Comparison of ENCODE assay signal across 9 mouse cellular contexts in the genomic region with DNA sequence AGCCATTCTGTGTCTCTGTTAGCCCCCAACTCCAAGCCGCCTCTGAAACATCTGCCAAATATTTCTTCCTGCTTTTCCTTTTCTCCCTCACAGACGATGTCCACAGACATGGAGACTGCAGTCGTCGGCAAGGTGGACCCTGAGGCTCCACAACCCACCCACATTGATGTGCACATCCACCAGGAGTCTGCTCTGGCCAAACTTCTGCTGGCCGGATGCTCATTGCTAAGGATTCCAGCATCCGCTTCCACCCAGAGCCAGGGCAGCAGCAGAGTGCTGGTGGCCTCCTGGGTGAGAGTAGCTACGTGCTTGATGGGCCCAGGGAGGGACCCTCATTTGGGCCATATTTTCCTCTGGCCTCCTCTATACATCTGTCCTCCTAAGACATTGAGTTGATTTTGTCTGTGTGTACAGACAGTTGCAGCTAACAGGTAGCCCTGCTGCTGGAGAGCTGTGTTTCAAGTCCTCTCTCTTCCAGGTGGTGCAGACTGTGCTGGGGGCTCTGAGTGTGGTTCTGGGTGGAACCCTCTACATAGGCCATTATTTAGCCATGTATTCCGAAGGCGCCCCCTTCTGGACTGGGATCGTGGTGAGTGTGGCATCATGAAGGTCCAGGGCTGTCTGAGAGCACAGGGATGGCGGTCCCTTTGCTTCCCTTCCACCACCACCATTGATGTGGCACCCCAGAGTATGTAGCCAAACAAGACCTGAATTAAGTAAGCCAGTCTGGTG. TPM values are rescaled to one million over a fixed set of nuclear protein-coding genes. Genes with fewer than 3 reads are reported as not detected.
DNase-seq lines count a peak whose midpoint lies in the region; ATAC-seq and TF ChIP-seq lines count a peak whose summit lies in the region.
"Had no signal": no experiment of that assay in that cellular context is flagged by ENCODE, and none has a peak within 500 bp of the region (broad histone marks: within the 10 kb centered on the region; RNA-seq: fewer than 3 reads in every experiment).

No protein-coding gene starts in this region.

- TF ChIP-seq POLR2A in bone marrow macrophage, adult 2 months (IDR thresholded peaks at IDR 0.05; ENCODE audit: borderline replicate concordance, low read depth, low read length), result no peak

- ATAC-seq in limb, embryonic 12.5 days (ENCODE audit: insufficient number of reproducible peaks, insufficient read depth, low FRiP score, low TSS enrichment, low read depth), result no peak

- WGBS in limb, embryonic 12.5 days, result 73% methylated on average over 11 of the region's 11 CpGs
- WGBS in midbrain, embryonic 10.5 days, result 79% methylated on average over 11 of the region's 11 CpGs

- no peaks in the 10 kb centered on the region for H3K9me3 ChIP-seq in limb, embryonic 12.5 days
- H3K9me3 ChIP-seq in midbrain, embryonic 10.5 days (replicated peaks), result no peaks in the 10 kb centered on the region

- H3K36me3 ChIP-seq in limb, embryonic 12.5 days, result peaks cover 46% of the 10 kb centered on the region
- no peaks in the 10 kb centered on the region for H3K36me3 ChIP-seq in midbrain, embryonic 10.5 days

- H3K27ac ChIP-seq in layer of hippocampus, adult 2 months, result peak overlapping the region; percentile 74; the same call in 1 of the 2 replicates
- peak overlapping the region; percentile 63; the same call in 1 of the 2 replicates for H3K27ac ChIP-seq in bone marrow macrophage, adult 2 months (ENCODE audit: insufficient read depth, low read depth, low read length)
- peak overlapping the region; percentile 88 for H3K27ac ChIP-seq in limb, embryonic 12.5 days
- H3K27ac ChIP-seq in midbrain, embryonic 10.5 days (replicated peaks), result peak overlapping the region; percentile 81

- peak overlapping the region; percentile 50 for H3K9ac ChIP-seq in limb, embryonic 12.5 days (replicated peaks)

- H3K4me1 ChIP-seq in bone marrow macrophage, adult 2 months (ENCODE audit: control insufficient read depth, insufficient read depth, low read length), result peaks cover 38% of the 10 kb centered on the region
- peaks cover 38% of the 10 kb centered on the region for H3K4me1 ChIP-seq in limb, embryonic 12.5 days (replicated peaks)
- H3K4me1 ChIP-seq in midbrain, embryonic 10.5 days, result peaks cover 25% of the 10 kb centered on the region

- H3K27me3 ChIP-seq in limb, embryonic 12.5 days, result no peaks in the 10 kb centered on the region
- no peaks in the 10 kb centered on the region for H3K27me3 ChIP-seq in midbrain, embryonic 10.5 days (ENCODE audit: low read depth, poor library complexity, severe bottlenecking)

- peak overlapping the region; percentile 81 for H3K4me2 ChIP-seq in limb, embryonic 12.5 days

- H3K4me3 ChIP-seq in layer of hippocampus, adult 2 months, result peak overlapping the region; percentile 10; the same call in 1 of the 2 replicates
- peak overlapping the region; percentile 66 for H3K4me3 ChIP-seq in bone marrow macrophage, adult 2 months (ENCODE audit: insufficient read depth, low read length)
- peak overlapping the region; percentile 44 for H3K4me3 ChIP-seq in limb, embryonic 12.5 days (replicated peaks)
- peak overlapping the region; percentile 45; the same call in 1 of the 2 replicates for H3K4me3 ChIP-seq in midbrain, embryonic 10.5 days

- DNase-seq in layer of hippocampus, adult 2 months (ENCODE audit: low spot score in 2 of 2), result no peak
- DNase-seq in layer of hippocampus, adult 9-11 months, result no peak
- peak; percentile 53 for DNase-seq in heart, postnatal 4 days
- DNase-seq in midbrain, embryonic 10.5 days (ENCODE audit: low spot score), result no peak
- no peak for DNase-seq in T-cell, adult 2 months (ENCODE audit: low spot score)
- no peak for DNase-seq in urinary bladder, adult 2 months (ENCODE audit: low spot score)

- TF ChIP-seq CTCF in layer of hippocampus, adult 2 months (conservative IDR thresholded peaks at IDR 0.05), result peak; percentile 50
- TF ChIP-seq CTCF in bone marrow macrophage, adult 2 months (IDR thresholded peaks at IDR 0.05; ENCODE audit: low read depth, low read length), result peak; percentile 70

RNA-seq across cellular contexts. Expression of a gene that starts 1.0 kb away (rescaled TPM):
- total RNA-seq in layer of hippocampus, adult 2 months (2021), result 10 to 100 TPM; 51.4 to 57.1 TPM
- 992 and 1,024 TPM in 2 replicates for polyA plus RNA-seq in bone marrow macrophage, adult 2 months (2012; ENCODE audit: insufficient read depth, insufficient read length, missing spikeins)
- total RNA-seq in heart, postnatal 4 days (2021), result 10 to 100 TPM; 90.2 to 95.6 TPM
- polyA plus RNA-seq in limb, embryonic 12.5 days (2016; fragmentation: Nextera tagmentation; extraction: Ambion mirVana), result 120 and 128 TPM in 2 replicates
- polyA plus RNA-seq in midbrain, embryonic 10.5 days (2016; fragmentation: Nextera tagmentation; extraction: Ambion mirVana), result 24.0 and 46.1 TPM in 2 replicates
- polyA plus RNA-seq in urinary bladder, adult 2 months (2012; rRNA removed), result 391 and 400 TPM in 2 replicates

RNA-seq across cellular contexts. Expression of a gene that starts 1.6 kb away (rescaled TPM):
- total RNA-seq in layer of hippocampus, adult 2 months (2021), result 10 to 100 TPM; 26.0 to 30.7 TPM
- polyA plus RNA-seq in bone marrow macrophage, adult 2 months (2012; ENCODE audit: insufficient read depth, insufficient read length, missing spikeins), result 376 and 481 TPM in 2 replicates
- total RNA-seq in heart, postnatal 4 days (2021), result 10 to 100 TPM; 33.6 to 34.8 TPM
- 37.4 and 38.9 TPM in 2 replicates for polyA plus RNA-seq in limb, embryonic 12.5 days (2016; fragmentation: Nextera tagmentation; extraction: Ambion mirVana)
- 10.9 and 14.4 TPM in 2 replicates for polyA plus RNA-seq in midbrain, embryonic 10.5 days (2016; fragmentation: Nextera tagmentation; extraction: Ambion mirVana)
- 133 and 146 TPM in 2 replicates for polyA plus RNA-seq in urinary bladder, adult 2 months (2012; rRNA removed)

RNA-seq across cellular contexts. Expression of a gene that starts 30.4 kb away (rescaled TPM):
- total RNA-seq in layer of hippocampus, adult 2 months (2021), result not detected
- polyA plus RNA-seq in bone marrow macrophage, adult 2 months (2012; ENCODE audit: insufficient read depth, insufficient read length, missing spikeins), result not detected in 2 replicates
- not detected for total RNA-seq in heart, postnatal 4 days (2021)
- not detected in 2 replicates for polyA plus RNA-seq in limb, embryonic 12.5 days (2016; fragmentation: Nextera tagmentation; extraction: Ambion mirVana)
- not detected in 2 replicates for polyA plus RNA-seq in midbrain, embryonic 10.5 days (2016; fragmentation: Nextera tagmentation; extraction: Ambion mirVana)
- polyA plus RNA-seq in urinary bladder, adult 2 months (2012; rRNA removed), result 0.08 and 0.18 TPM in 2 replicates
- total RNA-seq: layer of hippocampus, postnatal 10 days had no signal

Comparison
In these comparisons a context has a peak if more than half of its experiments do, and no peak if none do; other contexts are left out.
1. H3K4me3 ChIP-seq: peak in every context shown above with its lines; median percentile 66 in bone marrow macrophage, adult 2 months; 45 in midbrain, embryonic 10.5 days; 44 in limb, embryonic 12.5 days; 10 in layer of hippocampus, adult 2 months.